Mouse (Mus musculus): Measurements from ENCODE around the gene Ripk1.

- TF ChIP-seq CTCF (IDR thresholded peaks at IDR 0.05) (no peak), EP300 (IDR thresholded peaks at IDR 0.05; ENCODE audit: insufficient read depth, low read depth, low read length) (no peak), POLR2A (IDR thresholded peaks at IDR 0.05; ENCODE audit: insufficient read depth, low read depth, low read length) (no peak)
These were observed 12.5 kb upstream of the Ripk1 start for GRCm38 (mm10) chr13:33989625-33990024.

Measured in heart, adult 2 months (tissue).